Mouse (Mus musculus): Measurements from ENCODE around the gene Gpr33. TPM values are rescaled to one million over a fixed set of nuclear protein-coding genes. Genes with fewer than 3 reads are reported as not detected.

Gpr33 gene
- not detected in 2 replicates for polyA plus RNA-seq (2014; fragmentation: Nextera tagmentation; extraction: Ambion mirVana)

DNA sequence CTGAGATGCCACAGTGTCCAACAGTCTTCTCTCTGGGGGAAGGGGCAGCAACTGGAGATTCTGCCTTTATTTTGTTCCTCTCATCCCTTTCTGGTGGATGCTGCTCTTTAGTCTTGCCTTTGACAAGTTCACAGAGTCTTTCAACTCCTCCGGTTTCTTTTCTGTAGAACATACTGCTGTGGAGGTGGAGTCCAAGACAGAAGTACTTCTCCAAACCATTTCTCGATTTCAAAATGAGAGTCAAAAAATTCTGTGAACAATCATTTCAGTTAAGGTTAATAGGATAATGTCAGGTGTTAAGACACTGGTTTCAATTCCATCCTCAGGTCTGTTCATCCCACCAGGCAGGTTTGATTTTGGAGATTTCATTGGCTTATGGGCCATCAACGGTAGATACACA is at the start of gene Gpr33:
Gene Gpr33, minus strand, starts transcription at position 101 of the 400 bp plus-strand sequence.
- Histone ChIP-seq H3K9me3 (ENCODE audit: control insufficient read depth, low read length) (no peaks in the 10 kb centered on the region), H3K27ac (ENCODE audit: low read depth, low read length) (no peak within 1 kb of the TSS), H3K9ac (replicated peaks; ENCODE audit: low read depth, low read length) (no peak within 1 kb of the TSS), H3K27me3 (ENCODE audit: control insufficient read depth, insufficient read depth, low read length) (no peaks in the 10 kb centered on the region), H3K4me1 (ENCODE audit: control insufficient read depth, insufficient read depth, low read length) (no peaks in the 10 kb centered on the region), H3K4me2 (ENCODE audit: low read depth, low read length) (no peak within 1 kb of the TSS), H3K36me3 (ENCODE audit: control insufficient read depth, insufficient read depth, low read length) (no peaks in the 10 kb centered on the region), H3K4me3 (ENCODE audit: low read depth, low read length) (no peak within 1 kb of the TSS)
- 91% methylated on average over 3 of the region's 3 CpGs for WGBS
- ATAC-seq (ENCODE audit: low read depth), result no peak

DNA sequence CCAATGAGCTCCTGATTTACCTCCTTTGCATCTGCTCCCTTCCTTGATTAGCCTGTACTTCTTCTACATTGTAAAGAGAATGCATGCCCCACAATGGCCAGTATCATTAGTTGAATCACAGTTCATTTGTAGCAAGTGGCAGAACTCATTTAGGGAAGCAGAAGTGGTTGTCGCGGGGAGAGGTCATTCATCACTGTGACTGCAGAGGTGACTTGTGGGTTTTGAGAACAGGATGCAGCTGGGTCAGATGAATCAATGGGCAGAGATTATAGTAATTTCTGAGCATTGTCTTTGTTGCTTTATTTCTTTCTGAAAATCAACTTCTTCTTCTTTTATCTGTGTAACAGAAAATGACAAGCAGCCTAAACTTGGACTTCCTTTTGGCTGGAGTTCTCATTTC is 21.5 kb upstream of the Gpr33 start:
- H3K4me3 ChIP-seq (ENCODE audit: low read depth, low read length), result no peak overlapping the region
- H3K4me2 ChIP-seq (ENCODE audit: low read depth, low read length), result no peak overlapping the region
- no peaks in the 10 kb centered on the region for H3K4me1 ChIP-seq (ENCODE audit: control insufficient read depth, insufficient read depth, low read length)
- no peaks in the 10 kb centered on the region for H3K9me3 ChIP-seq (ENCODE audit: control insufficient read depth, low read length)
- H3K27ac ChIP-seq (ENCODE audit: low read depth, low read length), result no peak overlapping the region
- WGBS, result 48% methylated on average over 2 of the region's 2 CpGs
- H3K27me3 ChIP-seq (ENCODE audit: control insufficient read depth, insufficient read depth, low read length), result no peaks in the 10 kb centered on the region
- no peaks in the 10 kb centered on the region for H3K36me3 ChIP-seq (ENCODE audit: control insufficient read depth, insufficient read depth, low read length)
- H3K9ac ChIP-seq (replicated peaks; ENCODE audit: low read depth, low read length), result no peak overlapping the region
- ATAC-seq (ENCODE audit: low read depth), result no peak

DNA sequence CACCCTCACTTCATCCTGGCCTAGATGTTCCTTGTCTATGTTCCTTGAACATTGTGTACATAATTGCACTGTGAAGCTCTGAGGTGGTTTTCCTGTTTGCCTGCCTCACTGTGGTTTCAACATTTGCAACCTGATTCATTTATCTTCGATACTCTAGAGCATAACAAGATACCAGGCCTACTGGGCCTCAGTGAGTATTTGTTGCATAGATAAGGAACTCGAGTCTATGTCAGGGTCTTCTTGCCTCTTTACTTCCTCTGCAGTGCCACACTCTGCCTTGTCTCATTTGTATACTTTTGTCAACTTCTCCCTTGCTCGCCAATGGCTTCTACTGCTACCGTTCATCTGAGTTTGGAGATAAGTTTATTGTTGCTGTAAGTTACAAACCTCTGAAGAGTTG is 18.5 kb upstream of the Gpr33 start:
- H3K36me3 ChIP-seq (ENCODE audit: control insufficient read depth, insufficient read depth, low read length), result no peaks in the 10 kb centered on the region
- H3K9ac ChIP-seq (replicated peaks; ENCODE audit: low read depth, low read length), result no peak overlapping the region
- H3K27me3 ChIP-seq (ENCODE audit: control insufficient read depth, insufficient read depth, low read length), result no peaks in the 10 kb centered on the region
- H3K9me3 ChIP-seq (ENCODE audit: control insufficient read depth, low read length), result no peaks in the 10 kb centered on the region
- WGBS, result 91% methylated on average over 4 of the region's 4 CpGs
- no peak overlapping the region for H3K4me3 ChIP-seq (ENCODE audit: low read depth, low read length)
- H3K27ac ChIP-seq (ENCODE audit: low read depth, low read length), result no peak overlapping the region
- no peak for ATAC-seq (ENCODE audit: low read depth)
- H3K4me2 ChIP-seq (ENCODE audit: low read depth, low read length), result no peak overlapping the region
- H3K4me1 ChIP-seq (ENCODE audit: control insufficient read depth, insufficient read depth, low read length), result no peaks in the 10 kb centered on the region

DNA sequence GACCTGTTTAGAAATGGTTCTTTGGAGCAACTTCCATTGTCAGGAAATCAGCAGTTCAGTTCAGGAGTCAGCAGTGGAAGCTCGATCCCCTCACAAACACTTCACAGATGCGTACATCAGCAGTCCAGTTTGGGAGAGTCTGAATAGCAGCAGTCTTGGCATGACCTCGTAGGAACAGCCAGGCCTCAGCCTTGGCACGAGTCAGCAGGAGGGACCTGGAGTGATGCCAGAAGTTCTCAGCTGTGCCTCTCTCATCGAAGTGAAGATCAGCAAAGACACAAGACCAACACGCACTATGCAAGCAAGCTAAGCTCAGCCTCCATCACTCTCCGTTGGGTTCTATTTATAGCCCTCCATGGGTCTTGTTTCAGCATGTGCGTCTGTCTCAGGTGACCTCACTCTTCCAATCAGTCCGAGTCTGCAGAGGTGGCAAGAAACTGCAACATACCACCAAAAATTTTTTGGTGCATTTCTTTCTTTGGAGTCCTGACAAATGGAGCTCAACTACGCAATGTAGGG is 15.0 kb upstream of the Gpr33 start:
- no peak overlapping the region for H3K27ac ChIP-seq (ENCODE audit: low read depth, low read length)
- no peaks in the 10 kb centered on the region for H3K27me3 ChIP-seq (ENCODE audit: control insufficient read depth, insufficient read depth, low read length)
- ATAC-seq (ENCODE audit: low read depth), result no peak
- H3K4me1 ChIP-seq (ENCODE audit: control insufficient read depth, insufficient read depth, low read length), result no peaks in the 10 kb centered on the region
- no peak overlapping the region for H3K4me3 ChIP-seq (ENCODE audit: low read depth, low read length)
- H3K9ac ChIP-seq (replicated peaks; ENCODE audit: low read depth, low read length), result no peak overlapping the region
- H3K9me3 ChIP-seq (ENCODE audit: control insufficient read depth, low read length), result no peaks in the 10 kb centered on the region
- 71% methylated on average over 10 of the region's 10 CpGs for WGBS
- H3K36me3 ChIP-seq (ENCODE audit: control insufficient read depth, insufficient read depth, low read length), result no peaks in the 10 kb centered on the region
- H3K4me2 ChIP-seq (ENCODE audit: low read depth, low read length), result no peak overlapping the region

DNA sequence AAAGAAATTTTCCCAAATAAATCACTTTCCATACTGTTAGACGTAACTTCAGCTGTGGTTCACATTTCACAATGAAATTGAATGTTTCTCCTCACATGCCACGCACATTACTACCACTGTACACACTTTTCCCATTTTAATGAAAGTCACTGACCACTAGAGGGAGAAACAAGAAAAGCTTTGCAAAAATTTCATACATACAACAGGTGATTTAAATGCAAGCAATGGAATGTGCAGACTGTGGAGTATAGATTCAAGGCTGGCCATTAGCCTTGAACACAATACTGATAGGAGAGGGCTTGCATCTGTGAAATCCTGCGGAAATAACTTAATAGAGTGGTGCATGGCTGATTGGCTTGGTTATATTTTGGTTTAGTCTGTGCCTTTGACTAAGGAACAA is 10.5 kb upstream of the Gpr33 start:
- Histone ChIP-seq H3K36me3 (ENCODE audit: control insufficient read depth, insufficient read depth, low read length) (no peaks in the 10 kb centered on the region), H3K27ac (ENCODE audit: low read depth, low read length) (no peak overlapping the region), H3K9ac (replicated peaks; ENCODE audit: low read depth, low read length) (no peak overlapping the region), H3K4me3 (ENCODE audit: low read depth, low read length) (no peak overlapping the region), H3K9me3 (ENCODE audit: control insufficient read depth, low read length) (no peaks in the 10 kb centered on the region), H3K4me2 (ENCODE audit: low read depth, low read length) (no peak overlapping the region), H3K4me1 (ENCODE audit: control insufficient read depth, insufficient read depth, low read length) (no peaks in the 10 kb centered on the region), H3K27me3 (ENCODE audit: control insufficient read depth, insufficient read depth, low read length) (no peaks in the 10 kb centered on the region)
- ATAC-seq (ENCODE audit: low read depth), result no peak
- WGBS, result 74% methylated on average over 3 of the region's 3 CpGs

DNA sequence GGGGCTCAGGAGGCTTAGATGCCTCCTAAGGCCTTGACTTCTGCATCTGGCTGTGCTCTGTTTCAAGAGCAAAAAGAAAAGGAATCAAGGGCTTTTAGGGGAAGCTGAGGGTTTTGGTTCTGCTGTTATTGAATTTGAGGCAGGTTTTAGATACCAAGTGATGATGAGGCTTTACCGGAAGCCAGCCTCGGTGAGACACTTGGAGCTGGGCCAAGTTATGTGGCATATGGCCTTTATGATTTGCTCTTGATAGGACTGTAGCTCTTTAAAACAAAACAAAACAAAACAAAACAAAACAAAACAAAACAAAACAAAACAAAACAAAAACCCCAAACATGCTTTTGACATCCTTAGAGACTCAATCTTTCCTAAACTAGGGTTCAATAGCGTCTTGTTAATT is 7.1 kb upstream of the Gpr33 start:
- WGBS, result 85% methylated on average over 3 of the region's 3 CpGs
- Histone ChIP-seq H3K36me3 (ENCODE audit: control insufficient read depth, insufficient read depth, low read length) (no peaks in the 10 kb centered on the region), H3K4me2 (ENCODE audit: low read depth, low read length) (no peak overlapping the region), H3K27ac (ENCODE audit: low read depth, low read length) (no peak overlapping the region), H3K27me3 (ENCODE audit: control insufficient read depth, insufficient read depth, low read length) (no peaks in the 10 kb centered on the region), H3K4me3 (ENCODE audit: low read depth, low read length) (no peak overlapping the region), H3K9ac (replicated peaks; ENCODE audit: low read depth, low read length) (no peak overlapping the region), H3K9me3 (ENCODE audit: control insufficient read depth, low read length) (no peaks in the 10 kb centered on the region), H3K4me1 (ENCODE audit: control insufficient read depth, insufficient read depth, low read length) (no peaks in the 10 kb centered on the region)
- no peak for ATAC-seq (ENCODE audit: low read depth)

DNA sequence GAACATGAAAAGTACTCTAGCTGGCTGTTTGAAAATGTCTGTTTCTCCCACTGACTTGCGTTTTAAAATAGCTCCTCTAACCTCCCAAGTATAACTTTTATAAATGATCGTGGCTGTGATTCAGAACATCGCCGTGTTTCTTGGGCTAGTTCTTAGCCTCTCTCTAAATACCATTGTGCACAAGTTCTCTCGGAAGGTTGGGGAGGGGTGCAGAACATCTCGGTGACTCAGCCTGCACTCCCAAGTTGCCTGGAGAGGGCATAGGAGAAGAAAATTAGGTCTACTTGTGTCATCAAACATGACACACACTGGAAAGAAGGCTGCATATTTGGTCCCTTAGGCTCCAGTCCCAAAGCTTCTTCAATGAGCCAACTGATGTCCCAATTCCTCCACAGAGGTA is 4.4 kb upstream of the Gpr33 start:
- H3K9me3 ChIP-seq (ENCODE audit: control insufficient read depth, low read length), result no peaks in the 10 kb centered on the region
- H3K4me1 ChIP-seq (ENCODE audit: control insufficient read depth, insufficient read depth, low read length), result no peaks in the 10 kb centered on the region
- H3K27me3 ChIP-seq (ENCODE audit: control insufficient read depth, insufficient read depth, low read length), result no peaks in the 10 kb centered on the region
- no peak overlapping the region for H3K4me2 ChIP-seq (ENCODE audit: low read depth, low read length)
- no peaks in the 10 kb centered on the region for H3K36me3 ChIP-seq (ENCODE audit: control insufficient read depth, insufficient read depth, low read length)
- no peak for ATAC-seq (ENCODE audit: low read depth)
- no peak overlapping the region for H3K27ac ChIP-seq (ENCODE audit: low read depth, low read length)
- H3K4me3 ChIP-seq (ENCODE audit: low read depth, low read length), result no peak overlapping the region
- 92% methylated on average over 6 of the region's 6 CpGs for WGBS
- H3K9ac ChIP-seq (replicated peaks; ENCODE audit: low read depth, low read length), result no peak overlapping the region

DNA sequence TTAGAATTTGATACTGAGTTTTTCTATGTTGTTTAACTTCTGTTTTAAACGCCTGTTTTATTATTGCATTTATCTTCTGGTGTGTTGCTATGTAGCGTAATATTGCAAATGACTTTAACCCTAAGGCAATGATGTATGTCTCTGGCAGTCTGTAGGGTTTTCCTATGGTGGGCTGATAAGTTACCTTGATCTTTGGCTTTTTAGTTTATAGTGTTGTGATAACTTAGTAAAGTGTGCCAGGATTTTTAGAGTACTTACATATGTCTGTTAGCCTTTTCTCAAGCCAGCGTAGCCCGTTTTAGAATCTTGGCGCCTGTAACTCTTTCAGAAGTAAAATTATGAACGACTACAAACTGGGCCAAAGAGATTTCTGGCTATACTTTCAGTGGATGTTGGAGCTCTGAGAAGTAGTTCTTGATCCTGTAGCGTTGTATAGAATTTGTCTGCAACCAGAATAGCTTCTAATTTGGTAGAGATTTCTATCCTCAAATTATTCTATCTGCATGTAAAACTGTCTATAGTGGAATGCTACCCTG is 13.3 kb downstream of the Gpr33 start:
- H3K4me1 ChIP-seq (ENCODE audit: control insufficient read depth, insufficient read depth, low read length), result no peaks in the 10 kb centered on the region
- no peak overlapping the region for H3K27ac ChIP-seq (ENCODE audit: low read depth, low read length)
- no peak for ATAC-seq (ENCODE audit: low read depth)
- H3K27me3 ChIP-seq (ENCODE audit: control insufficient read depth, insufficient read depth, low read length), result no peaks in the 10 kb centered on the region
- no peaks in the 10 kb centered on the region for H3K36me3 ChIP-seq (ENCODE audit: control insufficient read depth, insufficient read depth, low read length)
- no peak overlapping the region for H3K4me3 ChIP-seq (ENCODE audit: low read depth, low read length)
- H3K9me3 ChIP-seq (ENCODE audit: control insufficient read depth, low read length), result no peaks in the 10 kb centered on the region
- H3K4me2 ChIP-seq (ENCODE audit: low read depth, low read length), result no peak overlapping the region
- WGBS, result 95% methylated on average over 7 of the region's 7 CpGs
- no peak overlapping the region for H3K9ac ChIP-seq (replicated peaks; ENCODE audit: low read depth, low read length)

DNA sequence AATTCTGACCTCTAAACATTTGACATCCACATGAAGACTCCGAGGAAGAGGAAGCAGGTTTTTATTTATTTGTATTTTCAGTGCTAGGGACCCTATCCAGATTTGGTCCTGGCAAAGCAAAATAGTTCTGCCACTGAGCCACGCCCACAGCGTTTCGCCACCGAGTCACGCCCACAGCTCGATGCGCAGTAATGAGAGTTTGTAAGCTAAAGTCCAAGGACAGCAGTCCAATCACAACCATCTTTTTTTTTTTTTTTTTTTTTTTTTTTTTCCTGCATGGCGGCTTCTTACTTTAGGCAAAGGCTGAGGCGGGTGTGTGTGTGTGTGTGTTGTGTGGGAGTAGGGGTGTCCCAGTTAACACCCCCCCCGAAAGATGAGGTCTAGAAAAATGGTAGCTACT is 13.8 kb downstream of the Gpr33 start:
- Histone ChIP-seq H3K9me3 (ENCODE audit: control insufficient read depth, low read length) (no peaks in the 10 kb centered on the region), H3K4me1 (ENCODE audit: control insufficient read depth, insufficient read depth, low read length) (no peaks in the 10 kb centered on the region), H3K9ac (replicated peaks; ENCODE audit: low read depth, low read length) (no peak overlapping the region), H3K36me3 (ENCODE audit: control insufficient read depth, insufficient read depth, low read length) (no peaks in the 10 kb centered on the region), H3K27ac (ENCODE audit: low read depth, low read length) (no peak overlapping the region), H3K27me3 (ENCODE audit: control insufficient read depth, insufficient read depth, low read length) (no peaks in the 10 kb centered on the region), H3K4me3 (ENCODE audit: low read depth, low read length) (no peak overlapping the region), H3K4me2 (ENCODE audit: low read depth, low read length) (no peak overlapping the region)
- no peak for ATAC-seq (ENCODE audit: low read depth)
- 89% methylated on average over 11 of the region's 11 CpGs for whole genome bisulfite sequencing
